Mouse (Mus musculus) G1E (cell line): ENCODE measurements at regions not wholly inside any gene's neighbourhood (a gene's known extent, or its start where the extent isn't known, plus 50 kb on each side); places are given as distances from the start of the nearest gene placed in this dataset.

ENCODE experiments used
- CTCF ChIP-seq: IDR thresholded peaks from 2 replicates; pipeline ENCODE4 v1.5.1; 2012; ENCODE audit warnings: low read depth, low read length, inconsistent platforms, mixed read lengths
- GATA2 ChIP-seq: IDR thresholded peaks from 2 replicates; pipeline ENCODE4 v1.6.1; 2012; ENCODE audit warnings: low read depth, low read length, inconsistent platforms, borderline replicate concordance
- POLR2AphosphoS5 ChIP-seq: IDR thresholded peaks from 2 replicates; pipeline ENCODE4 v1.6.1; 2012; ENCODE audit warnings: low read depth, low read length, inconsistent platforms; ENCODE audit not compliant: insufficient replicate concordance
- TAL1 ChIP-seq: conservative IDR thresholded peaks from 2 replicates; pipeline ENCODE4 v1.6.1; 2012; ENCODE audit warnings: low read depth, low read length, inconsistent platforms, mixed read lengths

DNA sequence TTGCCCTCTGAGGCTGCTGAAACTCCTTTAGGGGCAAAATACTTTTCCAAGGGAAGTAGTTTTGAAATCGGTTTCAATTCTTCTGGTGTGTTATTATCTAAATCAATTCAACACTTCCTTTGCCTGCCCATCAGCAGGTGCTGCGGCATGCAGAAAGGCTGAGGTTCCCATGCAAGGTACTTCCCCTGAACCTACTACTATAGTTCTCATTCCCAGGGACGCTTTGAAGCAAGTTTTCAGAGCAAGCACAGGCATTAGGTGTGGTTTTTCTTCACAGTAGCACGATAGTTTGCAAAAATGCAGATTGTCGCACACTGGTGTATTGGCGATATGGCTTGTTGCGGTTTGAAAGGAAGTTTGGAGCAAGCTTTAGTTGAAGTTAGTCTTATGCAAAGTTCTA, 183.5 kb upstream of the Erbb4 start:
- TF ChIP-seq CTCF: no peak
- TF ChIP-seq POLR2AphosphoS5: no peak
- no peak for TF ChIP-seq TAL1
- no peak for TF ChIP-seq GATA2
